Mouse (Mus musculus): ENCODE data around the gene 1700029H14Rik. TPM values are rescaled to one million over a fixed set of nuclear protein-coding genes. Genes with fewer than 3 reads are reported as not detected.
A peak's percentile ranks its signal among the peaks of the same experiment; 100 is the strongest.

Gene 1700029H14Rik
- total RNA-seq (2014; rRNA removed; ENCODE audit: low replicate concordance), result not detected in 2 replicates
- not detected in 2 replicates for polyA plus RNA-seq (2015; fragmentation: Nextera tagmentation; extraction: Ambion mirVana)

DNA sequence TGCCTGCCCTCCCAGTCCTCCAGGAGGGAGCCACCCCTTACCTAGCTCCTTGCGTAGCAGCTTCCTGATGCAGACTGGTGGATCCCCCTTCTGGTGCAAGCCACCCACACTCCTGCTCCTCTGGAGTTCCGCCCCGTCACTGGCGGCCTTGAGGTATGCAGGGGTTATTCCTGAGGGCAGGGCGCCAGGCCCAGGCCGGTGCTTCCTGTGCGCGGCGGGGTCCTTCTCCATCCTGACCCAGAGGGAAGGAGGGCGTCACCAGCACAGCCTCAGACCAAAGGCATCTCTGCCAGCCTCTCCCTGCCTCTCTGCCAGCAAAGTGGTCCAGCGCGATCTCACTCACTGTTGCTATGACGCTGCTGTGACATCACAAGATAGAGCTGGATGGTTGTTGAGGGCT lies at the start of gene 1700029H14Rik:
1700029H14Rik (minus strand) TSS at position 344 of the 400 bp plus-strand sequence.
- no peaks in the 10 kb centered on the region for H3K27me3 ChIP-seq (ENCODE audit: control insufficient read depth, insufficient read depth, low read length)
- H3K27ac ChIP-seq (ENCODE audit: low read depth), result no peak within 1 kb of the TSS
- H3K4me2 ChIP-seq (ENCODE audit: low read depth, low read length), result no peak within 1 kb of the TSS
- TF ChIP-seq CTCF (IDR thresholded peaks at IDR 0.05; ENCODE audit: low read depth), result no peak
- no peak for TF ChIP-seq EP300 (IDR thresholded peaks at IDR 0.05; ENCODE audit: low read depth)
- H3K4me1 ChIP-seq (ENCODE audit: control insufficient read depth, insufficient read depth), result no peaks in the 10 kb centered on the region
- no peak within 1 kb of the TSS for H3K9ac ChIP-seq (replicated peaks; ENCODE audit: low read depth, low read length)
- H3K4me3 ChIP-seq (ENCODE audit: low read depth, low read length), result no peak within 1 kb of the TSS
- peak; percentile 15 for DNase-seq (ENCODE audit: low spot score)
- WGBS, result 30% methylated on average over 13 of the region's 13 CpGs
- ATAC-seq (ENCODE audit: insufficient read depth, low read depth), result no peak; the same call in 1 of the 2 replicates
- H3K36me3 ChIP-seq (replicated peaks; ENCODE audit: control insufficient read depth, insufficient read depth, low read length), result 0 out of 2 replicates have a peak, but pooled peaks cover 7% of the 10 kb centered on the region
- H3K9me3 ChIP-seq (replicated peaks; ENCODE audit: control insufficient read depth, low read length), result no peaks in the 10 kb centered on the region

DNA sequence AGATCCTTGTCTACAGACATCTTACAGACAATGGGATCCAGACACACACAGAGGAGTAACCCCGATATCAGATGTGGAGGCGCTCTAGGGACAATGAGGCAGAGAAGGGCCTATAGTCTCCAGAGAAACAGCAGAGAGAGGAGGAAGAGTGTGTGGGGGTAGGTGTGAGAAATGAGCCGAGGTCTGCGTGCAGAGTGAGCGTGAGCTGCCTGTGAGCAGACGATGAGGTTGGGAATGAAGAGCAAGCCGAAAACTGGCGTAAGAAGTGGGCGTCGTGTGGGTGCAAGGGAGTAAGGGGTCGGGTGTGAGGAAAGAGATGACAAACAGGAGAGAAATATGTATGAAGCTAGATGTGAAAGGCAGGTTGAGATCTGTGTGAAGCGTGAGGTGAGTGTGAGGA lies 49.4 kb upstream of the 1700029H14Rik start:
- ATAC-seq (ENCODE audit: insufficient read depth, low read depth) (no peak), DNase-seq (ENCODE audit: low spot score) (no peak)
- Histone ChIP-seq H3K27ac (ENCODE audit: low read depth) (no peak overlapping the region), H3K4me1 (ENCODE audit: control insufficient read depth, insufficient read depth) (peaks cover 23% of the 10 kb centered on the region), H3K4me3 (ENCODE audit: low read depth, low read length) (no peak overlapping the region), H3K27me3 (ENCODE audit: control insufficient read depth, insufficient read depth, low read length) (no peaks in the 10 kb centered on the region), H3K4me2 (ENCODE audit: low read depth, low read length) (no peak overlapping the region), H3K9ac (replicated peaks; ENCODE audit: low read depth, low read length) (no peak overlapping the region), H3K36me3 (replicated peaks; ENCODE audit: control insufficient read depth, insufficient read depth, low read length) (peaks cover 19% of the 10 kb centered on the region), H3K9me3 (replicated peaks; ENCODE audit: control insufficient read depth, low read length) (no peaks in the 10 kb centered on the region)
- 83% methylated on average over 12 of the region's 12 CpGs for WGBS
- TF ChIP-seq CTCF (IDR thresholded peaks at IDR 0.05; ENCODE audit: low read depth) (no peak), EP300 (IDR thresholded peaks at IDR 0.05; ENCODE audit: low read depth) (no peak)

DNA sequence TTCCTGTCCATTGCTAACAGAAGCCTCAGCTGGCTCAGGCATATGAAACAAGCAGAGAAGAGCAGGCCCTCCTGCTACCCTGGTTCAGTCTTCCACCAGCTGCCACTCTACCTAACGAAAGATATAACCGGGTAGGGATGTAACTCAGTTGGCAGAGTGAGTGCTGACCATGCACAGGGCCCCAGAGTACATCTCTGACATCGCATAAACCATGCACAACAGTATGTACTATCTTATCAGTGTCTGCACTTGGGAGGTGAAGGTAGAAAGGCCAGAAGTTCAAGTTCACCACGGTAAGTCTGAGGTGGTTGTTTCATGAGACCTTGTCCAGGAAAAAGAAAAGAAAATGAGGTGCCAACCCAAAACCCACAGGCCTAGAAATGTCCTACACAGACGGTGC lies 47.7 kb upstream of the 1700029H14Rik start:
- Histone ChIP-seq H3K27ac (ENCODE audit: low read depth) (no peak overlapping the region), H3K27me3 (ENCODE audit: control insufficient read depth, insufficient read depth, low read length) (no peaks in the 10 kb centered on the region), H3K4me3 (ENCODE audit: low read depth, low read length) (no peak overlapping the region), H3K4me2 (ENCODE audit: low read depth, low read length) (no peak overlapping the region), H3K9ac (replicated peaks; ENCODE audit: low read depth, low read length) (no peak overlapping the region), H3K4me1 (ENCODE audit: control insufficient read depth, insufficient read depth) (peaks cover 26% of the 10 kb centered on the region), H3K9me3 (replicated peaks; ENCODE audit: control insufficient read depth, low read length) (no peaks in the 10 kb centered on the region), H3K36me3 (replicated peaks; ENCODE audit: control insufficient read depth, insufficient read depth, low read length) (peaks cover 25% of the 10 kb centered on the region)
- no peak for ATAC-seq (ENCODE audit: insufficient read depth, low read depth)
- TF ChIP-seq CTCF (IDR thresholded peaks at IDR 0.05; ENCODE audit: low read depth) (no peak), EP300 (IDR thresholded peaks at IDR 0.05; ENCODE audit: low read depth) (no peak)
- WGBS, result 30% methylated on average over 5 of the region's 5 CpGs
- DNase-seq (ENCODE audit: low spot score), result no peak

DNA sequence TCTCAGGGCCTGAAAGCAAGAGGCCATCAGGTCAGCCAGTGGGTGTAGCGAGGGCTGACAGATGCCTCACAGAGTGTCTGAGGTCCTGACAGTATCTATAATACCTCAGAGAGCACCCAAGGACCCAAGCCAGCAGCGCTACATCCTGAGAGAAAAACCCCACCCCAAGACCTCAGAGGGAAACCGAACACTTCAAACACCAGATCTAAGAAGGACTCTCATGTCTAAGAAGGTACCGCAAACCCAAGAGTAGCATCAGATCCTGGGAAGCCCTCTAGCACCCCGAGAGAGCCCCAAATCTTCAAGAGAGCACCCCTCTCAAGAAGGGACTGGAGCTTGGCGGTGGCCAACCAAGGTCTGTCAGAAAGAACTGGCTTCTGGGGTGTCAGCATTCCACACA lies 46.7 kb upstream of the 1700029H14Rik start:
- Histone ChIP-seq H3K4me3 (ENCODE audit: low read depth, low read length) (no peak overlapping the region), H3K4me2 (ENCODE audit: low read depth, low read length) (no peak overlapping the region), H3K27me3 (ENCODE audit: control insufficient read depth, insufficient read depth, low read length) (no peaks in the 10 kb centered on the region), H3K9ac (replicated peaks; ENCODE audit: low read depth, low read length) (no peak overlapping the region), H3K4me1 (ENCODE audit: control insufficient read depth, insufficient read depth) (peaks cover 16% of the 10 kb centered on the region), H3K27ac (ENCODE audit: low read depth) (no peak overlapping the region), H3K9me3 (replicated peaks; ENCODE audit: control insufficient read depth, low read length) (no peaks in the 10 kb centered on the region), H3K36me3 (replicated peaks; ENCODE audit: control insufficient read depth, insufficient read depth, low read length) (peaks cover 31% of the 10 kb centered on the region)
- ATAC-seq (ENCODE audit: insufficient read depth, low read depth), result no peak
- TF ChIP-seq EP300 (IDR thresholded peaks at IDR 0.05; ENCODE audit: low read depth), result no peak
- no peak for TF ChIP-seq CTCF (IDR thresholded peaks at IDR 0.05; ENCODE audit: low read depth)
- WGBS, result 91% methylated on average over 6 of the region's 6 CpGs
- no peak for DNase-seq (ENCODE audit: low spot score)

DNA sequence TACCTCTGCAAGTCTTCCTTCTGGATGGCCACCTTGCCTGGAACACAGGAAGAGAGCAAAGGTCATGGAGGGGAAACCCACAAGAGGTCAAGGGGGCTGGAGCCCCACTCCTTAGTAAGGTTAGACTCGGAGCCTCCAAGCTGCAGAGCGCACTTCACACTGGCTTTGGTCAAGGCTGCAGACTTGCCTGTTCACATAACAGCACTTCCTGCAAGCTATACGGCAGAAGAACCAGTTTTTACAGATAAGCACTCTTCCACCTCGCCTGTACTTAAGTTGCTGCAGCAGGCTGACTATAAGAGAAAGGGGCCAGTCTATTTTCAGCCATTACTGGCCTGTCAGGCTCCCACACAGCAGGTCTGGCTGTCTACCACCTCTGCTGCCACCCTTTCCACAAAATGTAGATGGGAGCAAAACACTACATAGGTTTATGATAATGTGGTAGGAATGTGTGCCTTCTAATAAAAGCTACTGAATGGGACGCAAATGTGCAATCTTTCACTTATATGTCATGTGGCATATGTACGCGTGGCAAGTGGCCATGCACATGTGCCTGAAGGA lies 43.7 kb upstream of the 1700029H14Rik start:
- TF ChIP-seq EP300 (IDR thresholded peaks at IDR 0.05; ENCODE audit: low read depth), result no peak
- no peak for TF ChIP-seq CTCF (IDR thresholded peaks at IDR 0.05; ENCODE audit: low read depth)

DNA sequence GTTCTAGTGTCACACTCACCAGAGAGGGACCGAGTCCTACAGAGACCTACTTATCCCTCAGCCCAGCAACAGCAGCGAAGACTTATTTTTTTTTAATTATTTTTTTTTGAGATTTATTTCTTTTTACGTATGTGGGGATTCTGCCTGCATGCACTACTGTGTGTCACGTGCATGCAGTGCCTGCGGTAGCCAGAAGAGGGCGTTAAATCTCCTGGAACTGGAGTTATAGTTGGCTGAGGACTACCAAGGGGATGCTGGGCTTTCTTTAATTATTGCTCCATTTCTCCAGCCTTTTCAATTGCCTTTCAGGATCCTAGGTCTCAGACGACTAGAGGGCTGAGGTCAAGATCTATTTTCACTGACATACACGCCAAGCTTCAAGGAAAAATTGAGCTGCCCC lies 40.4 kb upstream of the 1700029H14Rik start:
- H3K27ac ChIP-seq (ENCODE audit: low read depth), result no peak overlapping the region
- no peak overlapping the region for H3K4me2 ChIP-seq (ENCODE audit: low read depth, low read length)
- H3K9me3 ChIP-seq (replicated peaks; ENCODE audit: control insufficient read depth, low read length), result no peaks in the 10 kb centered on the region
- WGBS, result 72% methylated on average over 8 of the region's 8 CpGs
- no peak overlapping the region for H3K9ac ChIP-seq (replicated peaks; ENCODE audit: low read depth, low read length)
- H3K27me3 ChIP-seq (ENCODE audit: control insufficient read depth, insufficient read depth, low read length), result no peaks in the 10 kb centered on the region
- peaks cover 26% of the 10 kb centered on the region for H3K36me3 ChIP-seq (replicated peaks; ENCODE audit: control insufficient read depth, insufficient read depth, low read length)
- DNase-seq (ENCODE audit: low spot score) (no peak), ATAC-seq (ENCODE audit: insufficient read depth, low read depth) (peak; percentile 24; the same call in 1 of the 2 replicates)
- peaks cover 10% of the 10 kb centered on the region; the same call in 1 of the 2 replicates for H3K4me1 ChIP-seq (ENCODE audit: control insufficient read depth, insufficient read depth)
- TF ChIP-seq EP300 (IDR thresholded peaks at IDR 0.05; ENCODE audit: low read depth) (no peak), CTCF (IDR thresholded peaks at IDR 0.05; ENCODE audit: low read depth) (peak; percentile 58)
- H3K4me3 ChIP-seq (ENCODE audit: low read depth, low read length), result no peak overlapping the region

More for the DNA sequence above, 43.7 kb upstream of the 1700029H14Rik start:
- DNase-seq (ENCODE audit: low spot score) (no peak), ATAC-seq (ENCODE audit: insufficient read depth, low read depth) (peak; percentile 44; the same call in 1 of the 2 replicates)
- H3K4me2 ChIP-seq (ENCODE audit: low read depth, low read length), result no peak overlapping the region
- H3K27me3 ChIP-seq (ENCODE audit: control insufficient read depth, insufficient read depth, low read length), result no peaks in the 10 kb centered on the region
- H3K36me3 ChIP-seq (replicated peaks; ENCODE audit: control insufficient read depth, insufficient read depth, low read length), result peaks cover 25% of the 10 kb centered on the region
- H3K4me3 ChIP-seq (ENCODE audit: low read depth, low read length), result no peak overlapping the region
- WGBS, result 53% methylated on average over 7 of the region's 7 CpGs
- peaks cover 16% of the 10 kb centered on the region; the same call in 1 of the 2 replicates for H3K4me1 ChIP-seq (ENCODE audit: control insufficient read depth, insufficient read depth)
- H3K9me3 ChIP-seq (replicated peaks; ENCODE audit: control insufficient read depth, low read length), result no peaks in the 10 kb centered on the region
- H3K27ac ChIP-seq (ENCODE audit: low read depth), result no peak overlapping the region; the same call in 1 of the 2 replicates
- no peak overlapping the region for H3K9ac ChIP-seq (replicated peaks; ENCODE audit: low read depth, low read length)
